Mouse (Mus musculus) intestine, embryonic 15.5 days (tissue): ENCODE measurements around the gene Cmklr1. TPM values are rescaled to one million over a fixed set of nuclear protein-coding genes. Genes with fewer than 3 reads are reported as not detected.
A peak's percentile ranks its signal among the peaks of the same experiment; 100 is the strongest.

Experiments used
- ATAC-seq: fragments of 200-750 bp; cut with Nextera tagmentation; 2 replicates; pipeline ENCODE4 v1.8.0; 2017; ENCODE audit warnings: moderate TSS enrichment, moderate library complexity
- H3K27ac ChIP-seq: fragments of 300-500 bp; sonication (generic); 2 replicates; pipeline ENCODE4 v1.5.1; 2015; ENCODE audit warnings: mild to moderate bottlenecking, inconsistent platforms
- H3K27me3 ChIP-seq: fragments of 300-500 bp; sonication (generic); replicated peaks from 2 replicates; pipeline ENCODE4 v1.6.1; 2015; ENCODE audit warnings: inconsistent platforms
- H3K36me3 ChIP-seq: fragments of 300-500 bp; sonication (generic); 2 replicates; pipeline ENCODE4 v1.6.1; 2015; ENCODE audit warnings: inconsistent platforms
- H3K4me1 ChIP-seq: fragments of 300-500 bp; sonication (generic); replicated peaks from 2 replicates; pipeline ENCODE4 v1.6.1; 2015; ENCODE audit warnings: inconsistent platforms
- H3K4me2 ChIP-seq: fragments of 300-500 bp; sonication (generic); replicated peaks from 2 replicates; pipeline ENCODE4 v1.6.1; 2015; ENCODE audit warnings: mild to moderate bottlenecking, inconsistent platforms
- H3K4me3 ChIP-seq: fragments of 300-500 bp; sonication (generic); replicated peaks from 2 replicates; pipeline ENCODE4 v1.5.1; 2015; ENCODE audit warnings: inconsistent platforms
- H3K9ac ChIP-seq: fragments of 300-500 bp; sonication (generic); 2 replicates; pipeline ENCODE4 v1.6.1; 2015; ENCODE audit warnings: inconsistent platforms
- H3K9me3 ChIP-seq: fragments of 300-500 bp; sonication (generic); 2 replicates; pipeline ENCODE4 v1.6.1; 2016; ENCODE audit warnings: inconsistent platforms
- WGBS: fragments of 180-500 bp; shearing (Covaris S2); methylation state at CpG from one replicate; pipeline ENCODE4 v1.1.7; 2015; 5-methylcytosine and 5-hydroxymethylcytosine counted together
- polyA plus RNA-seq: library from polyadenylated mRNA; unstranded; fragments of >200 nt; fragmentation: Nextera tagmentation; extraction: Ambion mirVana; gene quantifications from 2 replicates; pipeline ENCODE4 v1.2.1, GENCODE M21; 2015

Cmklr1 gene
- 2.4 and 3.7 TPM in 2 replicates for polyA plus RNA-seq

- H3K36me3 ChIP-seq, result no peaks in the 10 kb centered on the region
- H3K9me3 ChIP-seq, result no peaks in the 10 kb centered on the region
- H3K4me2 ChIP-seq, result peak within 1 kb of the TSS; percentile 56
- peak; percentile 49; the same call in 1 of the 2 replicates for ATAC-seq
- 0 out of 2 replicates have a peak, but pooled peaks cover 8% of the 10 kb centered on the region for H3K27me3 ChIP-seq
- 0 out of 2 replicates have a peak within 1 kb of the TSS, but pooled peaks have one; percentile 9 for H3K27ac ChIP-seq
- WGBS, result 5% methylated on average over 29 of the region's 30 CpGs
- peak within 1 kb of the TSS; percentile 30 for H3K4me3 ChIP-seq
- H3K4me1 ChIP-seq, result peaks cover 7% of the 10 kb centered on the region; the same call in 1 of the 2 replicates
- peak within 1 kb of the TSS; percentile 31 for H3K9ac ChIP-seq
Observed at GRCm38 (mm10) chr5:113650035-113650865, at the start of gene Cmklr1. Cmklr1 (minus strand) TSS chr5:113650426.

GRCm38 (mm10) chr5:113694415-113694814 is 44.2 kb upstream of the Cmklr1 start:
- 23% methylated on average over 5 of the region's 5 CpGs for WGBS
- no peaks in the 10 kb centered on the region for H3K27me3 ChIP-seq
- ATAC-seq, result peak; percentile 56

GRCm38 (mm10) chr5:113694000-113694399 is 43.8 kb upstream of the Cmklr1 start:
- 36% methylated on average over 4 of the region's 4 CpGs for WGBS
- no peak for ATAC-seq
- Histone ChIP-seq H3K4me2 (no peak overlapping the region; the same call in 1 of the 2 replicates), H3K9ac (no peak overlapping the region), H3K36me3 (no peaks in the 10 kb centered on the region), H3K27ac (no peak overlapping the region), H3K9me3 (no peaks in the 10 kb centered on the region), H3K27me3 (no peaks in the 10 kb centered on the region), H3K4me3 (no peak overlapping the region), H3K4me1 (peaks cover 14% of the 10 kb centered on the region; the same call in 1 of the 2 replicates)

More at GRCm38 (mm10) chr5:113694415-113694814, 44.2 kb upstream of the Cmklr1 start:
- no peaks in the 10 kb centered on the region for H3K36me3 ChIP-seq
- H3K4me2 ChIP-seq, result peak overlapping the region; percentile 7; the same call in 1 of the 2 replicates
- H3K9ac ChIP-seq, result no peak overlapping the region
- H3K9me3 ChIP-seq, result no peaks in the 10 kb centered on the region
- 0 out of 2 replicates have a peak overlapping the region, but pooled peaks have one; percentile 56 for H3K27ac ChIP-seq
- H3K4me1 ChIP-seq, result peaks cover 14% of the 10 kb centered on the region; the same call in 1 of the 2 replicates
- H3K4me3 ChIP-seq, result no peak overlapping the region

GRCm38 (mm10) chr5:113693196-113693755 is 43.0 kb upstream of the Cmklr1 start:
- no peak overlapping the region for H3K4me3 ChIP-seq
- no peaks in the 10 kb centered on the region for H3K9me3 ChIP-seq
- no peak overlapping the region for H3K9ac ChIP-seq
- H3K27ac ChIP-seq, result no peak overlapping the region
- H3K36me3 ChIP-seq, result no peaks in the 10 kb centered on the region
- H3K4me2 ChIP-seq, result no peak overlapping the region
- ATAC-seq, result no peak
- 88% methylated on average over 8 of the region's 8 CpGs for WGBS
- no peaks in the 10 kb centered on the region for H3K27me3 ChIP-seq
- H3K4me1 ChIP-seq, result peaks cover 14% of the 10 kb centered on the region; the same call in 1 of the 2 replicates

- ATAC-seq, result no peak
Observed at GRCm38 (mm10) chr5:113690866-113691265, 40.6 kb upstream of the Cmklr1 start.

GRCm38 (mm10) chr5:113690069-113690548 is 39.9 kb upstream of the Cmklr1 start:
- Histone ChIP-seq H3K27me3 (no peaks in the 10 kb centered on the region), H3K4me2 (no peak overlapping the region), H3K9ac (no peak overlapping the region), H3K4me1 (peaks cover 10% of the 10 kb centered on the region; the same call in 1 of the 2 replicates), H3K9me3 (no peaks in the 10 kb centered on the region), H3K27ac (no peak overlapping the region), H3K36me3 (no peaks in the 10 kb centered on the region), H3K4me3 (no peak overlapping the region)
- 80% methylated on average over 15 of the region's 15 CpGs for WGBS
- no peak for ATAC-seq

More at GRCm38 (mm10) chr5:113690866-113691265, 40.6 kb upstream of the Cmklr1 start:
- Histone ChIP-seq H3K9ac (no peak overlapping the region), H3K36me3 (no peaks in the 10 kb centered on the region), H3K27me3 (no peaks in the 10 kb centered on the region), H3K9me3 (no peaks in the 10 kb centered on the region), H3K4me3 (no peak overlapping the region), H3K4me2 (no peak overlapping the region), H3K4me1 (peaks cover 12% of the 10 kb centered on the region; the same call in 1 of the 2 replicates), H3K27ac (no peak overlapping the region)
- WGBS, result 93% methylated on average over 2 of the region's 2 CpGs

- no peak for ATAC-seq
- H3K4me2 ChIP-seq, result no peak overlapping the region
- no peak overlapping the region for H3K27ac ChIP-seq
- H3K4me3 ChIP-seq, result no peak overlapping the region
- H3K4me1 ChIP-seq, result no peaks in the 10 kb centered on the region
- WGBS, result 77% methylated on average over 5 of the region's 5 CpGs
- no peaks in the 10 kb centered on the region for H3K36me3 ChIP-seq
- no peaks in the 10 kb centered on the region for H3K9me3 ChIP-seq
- H3K9ac ChIP-seq, result no peak overlapping the region
- H3K27me3 ChIP-seq, result no peaks in the 10 kb centered on the region
Observed at GRCm38 (mm10) chr5:113687514-113687913, 37.3 kb upstream of the Cmklr1 start.

GRCm38 (mm10) chr5:113685471-113685870 is 35.2 kb upstream of the Cmklr1 start:
- Histone ChIP-seq H3K4me2 (no peak overlapping the region), H3K27me3 (no peaks in the 10 kb centered on the region), H3K9ac (no peak overlapping the region), H3K27ac (no peak overlapping the region), H3K9me3 (no peaks in the 10 kb centered on the region), H3K4me1 (no peaks in the 10 kb centered on the region), H3K36me3 (no peaks in the 10 kb centered on the region), H3K4me3 (no peak overlapping the region)
- no peak for ATAC-seq
- 52% methylated on average over 5 of the region's 5 CpGs for WGBS

- H3K4me3 ChIP-seq, result no peak overlapping the region
- ATAC-seq, result no peak
- no peaks in the 10 kb centered on the region for H3K9me3 ChIP-seq
- H3K36me3 ChIP-seq, result no peaks in the 10 kb centered on the region
- WGBS, result 80% methylated on average over 5 of the region's 5 CpGs
- H3K4me2 ChIP-seq, result no peak overlapping the region
- H3K27me3 ChIP-seq, result no peaks in the 10 kb centered on the region
- no peaks in the 10 kb centered on the region for H3K4me1 ChIP-seq
- no peak overlapping the region for H3K9ac ChIP-seq
- H3K27ac ChIP-seq, result no peak overlapping the region
Observed at GRCm38 (mm10) chr5:113683246-113683645, 33.0 kb upstream of the Cmklr1 start.

GRCm38 (mm10) chr5:113682472-113682871 is 32.2 kb upstream of the Cmklr1 start:
- Histone ChIP-seq H3K36me3 (no peaks in the 10 kb centered on the region), H3K27ac (no peak overlapping the region), H3K4me3 (no peak overlapping the region), H3K4me1 (no peaks in the 10 kb centered on the region), H3K9ac (no peak overlapping the region), H3K4me2 (no peak overlapping the region), H3K9me3 (no peaks in the 10 kb centered on the region), H3K27me3 (no peaks in the 10 kb centered on the region)
- no peak for ATAC-seq
- WGBS, result 82% methylated on average over 3 of the region's 3 CpGs

GRCm38 (mm10) chr5:113681219-113681618 is 31.0 kb upstream of the Cmklr1 start:
- no peaks in the 10 kb centered on the region for H3K9me3 ChIP-seq
- WGBS, result 77% methylated on average over 14 of the region's 14 CpGs
- no peaks in the 10 kb centered on the region for H3K36me3 ChIP-seq
- no peaks in the 10 kb centered on the region for H3K4me1 ChIP-seq
- no peaks in the 10 kb centered on the region for H3K27me3 ChIP-seq
- H3K4me3 ChIP-seq, result no peak overlapping the region
- H3K4me2 ChIP-seq, result no peak overlapping the region
- ATAC-seq, result no peak
- H3K27ac ChIP-seq, result no peak overlapping the region
- H3K9ac ChIP-seq, result no peak overlapping the region

- no peak for ATAC-seq
- H3K9me3 ChIP-seq, result no peaks in the 10 kb centered on the region
- no peaks in the 10 kb centered on the region for H3K27me3 ChIP-seq
- H3K4me3 ChIP-seq, result no peak overlapping the region
- no peak overlapping the region for H3K9ac ChIP-seq
- no peaks in the 10 kb centered on the region for H3K36me3 ChIP-seq
- H3K4me1 ChIP-seq, result no peaks in the 10 kb centered on the region
- 93% methylated on average over 4 of the region's 4 CpGs for WGBS
- H3K27ac ChIP-seq, result no peak overlapping the region
- no peak overlapping the region for H3K4me2 ChIP-seq
Observed at GRCm38 (mm10) chr5:113679509-113679908, 29.3 kb upstream of the Cmklr1 start.
